Mouse (Mus musculus): ENCODE results near the gene Nes. TPM values are rescaled to one million over a fixed set of nuclear protein-coding genes. Genes with fewer than 3 reads are reported as not detected.

The Nes gene
- polyA plus RNA-seq, 1 experiment from 2014 or later, result 28.9 TPM

GRCm38 (mm10) chr3:87958476-87958875 is 12.4 kb upstream of the Nes start:
- DNase-seq (ENCODE audit: low spot score) (no peak), ATAC-seq (replicated peaks; ENCODE audit: low FRiP score, low read depth) (no peak)
- Histone ChIP-seq H3K4me1 (replicated peaks; ENCODE audit: insufficient read depth, low read length) (no peaks in the 10 kb centered on the region; the same call in 1 of the 2 replicates), H3K27ac (peak overlapping the region; percentile 68), H3K9ac (ENCODE audit: low read depth, low read length) (no peak overlapping the region), H3K36me3 (ENCODE audit: insufficient read depth, low read length) (no peaks in the 10 kb centered on the region), H3K9me3 (replicated peaks; ENCODE audit: low read length) (no peaks in the 10 kb centered on the region), H3K27me3 (ENCODE audit: insufficient read depth, low read length) (no peaks in the 10 kb centered on the region), H3K4me2 (ENCODE audit: low read length) (no peak overlapping the region), H3K4me3 (replicated peaks; ENCODE audit: low read depth, low read length) (no peak overlapping the region)
- WGBS, result 19% methylated on average over 4 of the region's 4 CpGs
- no peak for TF ChIP-seq CTCF (IDR thresholded peaks at IDR 0.05; ENCODE audit: low read depth)

GRCm38 (mm10) chr3:87958967-87959366 is 11.9 kb upstream of the Nes start:
- Histone ChIP-seq H3K4me2 (ENCODE audit: low read length) (no peak overlapping the region), H3K4me3 (replicated peaks; ENCODE audit: low read depth, low read length) (no peak overlapping the region), H3K9ac (ENCODE audit: low read depth, low read length) (no peak overlapping the region), H3K4me1 (replicated peaks; ENCODE audit: insufficient read depth, low read length) (no peaks in the 10 kb centered on the region; the same call in 1 of the 2 replicates), H3K9me3 (replicated peaks; ENCODE audit: low read length) (no peaks in the 10 kb centered on the region), H3K27ac (peak overlapping the region; percentile 68; the same call in 1 of the 2 replicates), H3K36me3 (ENCODE audit: insufficient read depth, low read length) (no peaks in the 10 kb centered on the region), H3K27me3 (ENCODE audit: insufficient read depth, low read length) (no peaks in the 10 kb centered on the region)
- TF ChIP-seq CTCF (IDR thresholded peaks at IDR 0.05; ENCODE audit: low read depth), result no peak
- no peak for ATAC-seq (replicated peaks; ENCODE audit: low FRiP score, low read depth)
- no peak for DNase-seq (ENCODE audit: low spot score)
- WGBS, result 39% methylated on average over 1 of the region's 1 CpGs

- H3K4me1 ChIP-seq (replicated peaks; ENCODE audit: insufficient read depth, low read length), result no peaks in the 10 kb centered on the region; the same call in 1 of the 2 replicates
- H3K9me3 ChIP-seq (replicated peaks; ENCODE audit: low read length), result no peaks in the 10 kb centered on the region
- ATAC-seq (replicated peaks; ENCODE audit: low FRiP score, low read depth) (no peak), DNase-seq (ENCODE audit: low spot score) (no peak)
- peak overlapping the region; percentile 68; the same call in 1 of the 2 replicates for H3K27ac ChIP-seq
- WGBS, result 65% methylated on average over 7 of the region's 7 CpGs
- no peak overlapping the region for H3K9ac ChIP-seq (ENCODE audit: low read depth, low read length)
- TF ChIP-seq CTCF (IDR thresholded peaks at IDR 0.05; ENCODE audit: low read depth), result no peak
- no peak overlapping the region for H3K4me2 ChIP-seq (ENCODE audit: low read length)
- H3K27me3 ChIP-seq (ENCODE audit: insufficient read depth, low read length), result no peaks in the 10 kb centered on the region
- no peaks in the 10 kb centered on the region for H3K36me3 ChIP-seq (ENCODE audit: insufficient read depth, low read length)
- no peak overlapping the region for H3K4me3 ChIP-seq (replicated peaks; ENCODE audit: low read depth, low read length)
These were observed 11.5 kb upstream of the Nes start for GRCm38 (mm10) chr3:87959371-87959770.

GRCm38 (mm10) chr3:87960191-87960585 is 10.7 kb upstream of the Nes start:
- H3K27me3 ChIP-seq (ENCODE audit: insufficient read depth, low read length), result no peaks in the 10 kb centered on the region
- ATAC-seq (replicated peaks; ENCODE audit: low FRiP score, low read depth) (no peak), DNase-seq (ENCODE audit: low spot score) (no peak)
- H3K4me3 ChIP-seq (replicated peaks; ENCODE audit: low read depth, low read length), result peak overlapping the region; percentile 42
- H3K4me1 ChIP-seq (replicated peaks; ENCODE audit: insufficient read depth, low read length), result no peaks in the 10 kb centered on the region; the same call in 1 of the 2 replicates
- H3K27ac ChIP-seq, result peak overlapping the region; percentile 85
- H3K9ac ChIP-seq (ENCODE audit: low read depth, low read length), result peak overlapping the region; percentile 68
- WGBS, result 6% methylated on average over 10 of the region's 10 CpGs
- H3K4me2 ChIP-seq (ENCODE audit: low read length), result peak overlapping the region; percentile 85
- no peaks in the 10 kb centered on the region for H3K36me3 ChIP-seq (ENCODE audit: insufficient read depth, low read length)
- no peak for TF ChIP-seq CTCF (IDR thresholded peaks at IDR 0.05; ENCODE audit: low read depth)
- no peaks in the 10 kb centered on the region for H3K9me3 ChIP-seq (replicated peaks; ENCODE audit: low read length)

GRCm38 (mm10) chr3:87960586-87961191 is 10.2 kb upstream of the Nes start:
- TF ChIP-seq CTCF (IDR thresholded peaks at IDR 0.05; ENCODE audit: low read depth), result peak; percentile 98
- no peaks in the 10 kb centered on the region for H3K27me3 ChIP-seq (ENCODE audit: insufficient read depth, low read length)
- WGBS, result under 1% methylated on average over 27 of the region's 27 CpGs
- ATAC-seq (replicated peaks; ENCODE audit: low FRiP score, low read depth) (peak; percentile 97), DNase-seq (ENCODE audit: low spot score) (peak; percentile 99)
- peak overlapping the region; percentile 85 for H3K4me2 ChIP-seq (ENCODE audit: low read length)
- H3K4me3 ChIP-seq (replicated peaks; ENCODE audit: low read depth, low read length), result peak overlapping the region; percentile 42
- H3K36me3 ChIP-seq (ENCODE audit: insufficient read depth, low read length), result no peaks in the 10 kb centered on the region
- H3K27ac ChIP-seq, result peak overlapping the region; percentile 85
- H3K9me3 ChIP-seq (replicated peaks; ENCODE audit: low read length), result no peaks in the 10 kb centered on the region
- peak overlapping the region; percentile 68 for H3K9ac ChIP-seq (ENCODE audit: low read depth, low read length)
- no peaks in the 10 kb centered on the region; the same call in 1 of the 2 replicates for H3K4me1 ChIP-seq (replicated peaks; ENCODE audit: insufficient read depth, low read length)

GRCm38 (mm10) chr3:87970184-87970938 is 517 bp upstream of the Nes start:
- peak overlapping the region; percentile 53 for H3K4me3 ChIP-seq (replicated peaks; ENCODE audit: low read depth, low read length)
- H3K9ac ChIP-seq (ENCODE audit: low read depth, low read length), result 0 out of 2 replicates have a peak overlapping the region, but pooled peaks have one; percentile 61
- H3K9me3 ChIP-seq (replicated peaks; ENCODE audit: low read length), result no peaks in the 10 kb centered on the region
- 1% methylated on average over 21 of the region's 21 CpGs for WGBS
- ATAC-seq (replicated peaks; ENCODE audit: low FRiP score, low read depth) (no peak), DNase-seq (ENCODE audit: low spot score) (peak; percentile 83)
- peak; percentile 83 for TF ChIP-seq CTCF (IDR thresholded peaks at IDR 0.05; ENCODE audit: low read depth)
- H3K4me1 ChIP-seq (replicated peaks; ENCODE audit: insufficient read depth, low read length), result peaks cover 27% of the 10 kb centered on the region
- H3K36me3 ChIP-seq (ENCODE audit: insufficient read depth, low read length), result no peaks in the 10 kb centered on the region
- peak overlapping the region; percentile 71 for H3K27ac ChIP-seq
- H3K27me3 ChIP-seq (ENCODE audit: insufficient read depth, low read length), result no peaks in the 10 kb centered on the region
- peak overlapping the region; percentile 84 for H3K4me2 ChIP-seq (ENCODE audit: low read length)
